ENCODE assay signal across 7 mouse cellular contexts in genomic region chr10:80189999-80190398, GRCm38 (mm10). TPM values are rescaled to one million over a fixed set of nuclear protein-coding genes. Genes with fewer than 3 reads are reported as not detected.
A peak's percentile ranks its signal among the peaks of the same experiment; 100 is the strongest.
DNase-seq lines count a peak whose midpoint lies in the region; ATAC-seq lines count a peak whose summit lies in the region.

No protein-coding gene starts in this region.

- peaks cover 75% of the 10 kb centered on the region for H3K27me3 ChIP-seq in liver, embryonic 11.5 days (replicated peaks; ENCODE audit: control insufficient read depth, insufficient read depth, low read length)
- H3K27me3 ChIP-seq in forebrain, embryonic 12.5 days = peaks cover 47% of the 10 kb centered on the region
- peaks cover 38% of the 10 kb centered on the region for H3K27me3 ChIP-seq in limb, embryonic 15.5 days
- H3K27me3 ChIP-seq in stomach, embryonic 14.5 days (ENCODE audit: control insufficient read depth, insufficient read depth, low read length) = peaks cover 14% of the 10 kb centered on the region

- no peaks in the 10 kb centered on the region for H3K36me3 ChIP-seq in liver, embryonic 11.5 days (ENCODE audit: control insufficient read depth, insufficient read depth, low read length)
- H3K36me3 ChIP-seq in forebrain, embryonic 12.5 days (replicated peaks) = peaks cover 30% of the 10 kb centered on the region
- H3K36me3 ChIP-seq in limb, embryonic 15.5 days = peaks cover 20% of the 10 kb centered on the region
- peaks cover 17% of the 10 kb centered on the region; the same call in 1 of the 2 replicates for H3K36me3 ChIP-seq in stomach, embryonic 14.5 days (ENCODE audit: control insufficient read depth, insufficient read depth, low read length)

- H3K27ac ChIP-seq in liver, embryonic 11.5 days (ENCODE audit: low read depth, low read length) = no peak overlapping the region
- peak overlapping the region; percentile 85 for H3K27ac ChIP-seq in forebrain, embryonic 12.5 days
- H3K27ac ChIP-seq in limb, embryonic 15.5 days = no peak overlapping the region
- no peak overlapping the region for H3K27ac ChIP-seq in stomach, embryonic 14.5 days (ENCODE audit: low read length)

- peak overlapping the region; percentile 47 for H3K4me3 ChIP-seq in liver, embryonic 11.5 days (ENCODE audit: low read depth, low read length)
- peak overlapping the region; percentile 45 for H3K4me3 ChIP-seq in forebrain, embryonic 12.5 days (replicated peaks)
- H3K4me3 ChIP-seq in limb, embryonic 15.5 days = peak overlapping the region; percentile 43
- H3K4me3 ChIP-seq in stomach, embryonic 14.5 days (ENCODE audit: low read depth, low read length) = peak overlapping the region; percentile 37

- peaks cover 17% of the 10 kb centered on the region for H3K4me1 ChIP-seq in liver, embryonic 11.5 days (replicated peaks; ENCODE audit: control insufficient read depth, insufficient read depth, low read length)
- H3K4me1 ChIP-seq in forebrain, embryonic 12.5 days = peaks cover 67% of the 10 kb centered on the region
- H3K4me1 ChIP-seq in limb, embryonic 15.5 days = peaks cover 31% of the 10 kb centered on the region
- peaks cover 10% of the 10 kb centered on the region; the same call in 1 of the 2 replicates for H3K4me1 ChIP-seq in stomach, embryonic 14.5 days (ENCODE audit: control insufficient read depth, insufficient read depth, low read length)

- H3K4me2 ChIP-seq in liver, embryonic 11.5 days = peak overlapping the region; percentile 71
- peak overlapping the region; percentile 74 for H3K4me2 ChIP-seq in forebrain, embryonic 12.5 days
- H3K4me2 ChIP-seq in limb, embryonic 15.5 days = peak overlapping the region; percentile 71
- H3K4me2 ChIP-seq in stomach, embryonic 14.5 days (replicated peaks; ENCODE audit: low read depth, low read length) = peak overlapping the region; percentile 61

- no peaks in the 10 kb centered on the region for H3K9me3 ChIP-seq in liver, embryonic 11.5 days (ENCODE audit: control insufficient read depth, low read length)
- H3K9me3 ChIP-seq in forebrain, embryonic 12.5 days = no peaks in the 10 kb centered on the region
- H3K9me3 ChIP-seq in limb, embryonic 15.5 days = no peaks in the 10 kb centered on the region
- no peaks in the 10 kb centered on the region for H3K9me3 ChIP-seq in stomach, embryonic 14.5 days (ENCODE audit: control insufficient read depth, low read depth, low read length)

- no peak for ATAC-seq in liver, embryonic 11.5 days (replicated peaks; ENCODE audit: low FRiP score)
- ATAC-seq in forebrain, embryonic 12.5 days (ENCODE audit: low FRiP score) = peak; percentile 57; the same call in 1 of the 2 replicates
- ATAC-seq in limb, embryonic 15.5 days (ENCODE audit: insufficient number of reproducible peaks, low FRiP score, low TSS enrichment, low read depth) = no peak
- no peak for ATAC-seq in stomach, embryonic 14.5 days (ENCODE audit: insufficient number of reproducible peaks, insufficient read depth, low FRiP score, low read depth)

- 5% methylated on average over 21 of the region's 21 CpGs for WGBS in liver, embryonic 11.5 days
- WGBS in forebrain, embryonic 12.5 days = 2% methylated on average over 21 of the region's 21 CpGs
- WGBS in limb, embryonic 15.5 days = 19% methylated on average over 21 of the region's 21 CpGs
- WGBS in stomach, embryonic 14.5 days = 14% methylated on average over 21 of the region's 21 CpGs

- 0 out of 2 replicates have a peak overlapping the region, but pooled peaks have one; percentile 20 for H3K9ac ChIP-seq in liver, embryonic 11.5 days (ENCODE audit: low read depth, low read length)
- peak overlapping the region; percentile 74 for H3K9ac ChIP-seq in forebrain, embryonic 12.5 days
- no peak overlapping the region for H3K9ac ChIP-seq in limb, embryonic 15.5 days
- peak overlapping the region; percentile 30; the same call in 1 of the 2 replicates for H3K9ac ChIP-seq in stomach, embryonic 14.5 days (replicated peaks; ENCODE audit: low read depth, low read length)

- DNase-seq in liver, embryonic 11.5 days (ENCODE audit: low spot score) = no peak
- no peak for DNase-seq in liver
- DNase-seq in spleen, adult 12 weeks (ENCODE audit: low spot score) = no peak
- DNase-seq in frontal cortex, postnatal 10 days (ENCODE audit: low spot score in 2 of 2) = no peak

RNA-seq across cellular contexts. Expression of gene Efna2, which starts 10.7 kb away (rescaled TPM):
- 9.4 and 10.7 TPM in 2 replicates for polyA plus RNA-seq in liver, embryonic 11.5 days (2014; fragmentation: Nextera tagmentation; extraction: Ambion mirVana)
- polyA plus RNA-seq in forebrain, embryonic 12.5 days (2016; fragmentation: Nextera tagmentation; extraction: Ambion mirVana) = 36.4 and 48.9 TPM in 2 replicates
- 27.0 and 29.3 TPM in 2 replicates for polyA plus RNA-seq in limb, embryonic 15.5 days (2015; fragmentation: Nextera tagmentation; extraction: Ambion mirVana)
- 12.2 and 12.5 TPM in 2 replicates for polyA plus RNA-seq in stomach, embryonic 14.5 days (2014; fragmentation: Nextera tagmentation; extraction: Ambion mirVana)

RNA-seq across cellular contexts. Expression of gene 1600002K03Rik, which starts 17.3 kb away (rescaled TPM):
- polyA plus RNA-seq in liver, embryonic 11.5 days (2014; fragmentation: Nextera tagmentation; extraction: Ambion mirVana) = 21.8 and 27.4 TPM in 2 replicates
- 11.1 and 11.6 TPM in 2 replicates for polyA plus RNA-seq in forebrain, embryonic 12.5 days (2016; fragmentation: Nextera tagmentation; extraction: Ambion mirVana)
- 12.8 and 13.3 TPM in 2 replicates for polyA plus RNA-seq in limb, embryonic 15.5 days (2015; fragmentation: Nextera tagmentation; extraction: Ambion mirVana)
- 12.5 and 13.9 TPM in 2 replicates for polyA plus RNA-seq in stomach, embryonic 14.5 days (2014; fragmentation: Nextera tagmentation; extraction: Ambion mirVana)

RNA-seq across cellular contexts. Expression of gene Cirbp, which starts 24.2 kb away (rescaled TPM):
- 22.5 and 25.1 TPM in 2 replicates for polyA plus RNA-seq in liver, embryonic 11.5 days (2014; fragmentation: Nextera tagmentation; extraction: Ambion mirVana)
- 224 and 240 TPM in 2 replicates for polyA plus RNA-seq in forebrain, embryonic 12.5 days (2016; fragmentation: Nextera tagmentation; extraction: Ambion mirVana)
- 102 and 103 TPM in 2 replicates for polyA plus RNA-seq in limb, embryonic 15.5 days (2015; fragmentation: Nextera tagmentation; extraction: Ambion mirVana)
- polyA plus RNA-seq in stomach, embryonic 14.5 days (2014; fragmentation: Nextera tagmentation; extraction: Ambion mirVana) = 92.7 and 105 TPM in 2 replicates

RNA-seq across cellular contexts. Expression of gene Mum1, which starts 36.2 kb away (rescaled TPM):
- polyA plus RNA-seq in liver, embryonic 11.5 days (2014; fragmentation: Nextera tagmentation; extraction: Ambion mirVana) = 67.7 and 71.0 TPM in 2 replicates
- 55.5 and 58.4 TPM in 2 replicates for polyA plus RNA-seq in forebrain, embryonic 12.5 days (2016; fragmentation: Nextera tagmentation; extraction: Ambion mirVana)
- 66.1 and 67.6 TPM in 2 replicates for polyA plus RNA-seq in limb, embryonic 15.5 days (2015; fragmentation: Nextera tagmentation; extraction: Ambion mirVana)
- 59.7 and 65.6 TPM in 2 replicates for polyA plus RNA-seq in stomach, embryonic 14.5 days (2014; fragmentation: Nextera tagmentation; extraction: Ambion mirVana)

RNA-seq across cellular contexts. Expression of gene Midn, which starts 41.9 kb away (rescaled TPM):
- 19.2 and 20.1 TPM in 2 replicates for polyA plus RNA-seq in liver, embryonic 11.5 days (2014; fragmentation: Nextera tagmentation; extraction: Ambion mirVana)
- 45.0 and 50.3 TPM in 2 replicates for polyA plus RNA-seq in forebrain, embryonic 12.5 days (2016; fragmentation: Nextera tagmentation; extraction: Ambion mirVana)
- 13.4 and 14.0 TPM in 2 replicates for polyA plus RNA-seq in limb, embryonic 15.5 days (2015; fragmentation: Nextera tagmentation; extraction: Ambion mirVana)
- polyA plus RNA-seq in stomach, embryonic 14.5 days (2014; fragmentation: Nextera tagmentation; extraction: Ambion mirVana) = 29.3 and 32.1 TPM in 2 replicates
